Mouse (Mus musculus) embryonic facial prominence, embryonic 10.5 days (tissue): Measurements from ENCODE around the gene Ndufc1. TPM values are rescaled to one million over a fixed set of nuclear protein-coding genes. Genes with fewer than 3 reads are reported as not detected.
"Not testable (repeated sequence)": the region's sequence is repeated elsewhere in the genome, so short reads cannot be mapped to it uniquely, and the experiment has no call there.

ENCODE experiments used
- DNase-seq: peaks from one replicate; pipeline ENCODE4 v3.0.0-alpha.2; 2017; ENCODE audit warnings: low spot score
- H3K27ac ChIP-seq: fragments of 300-500 bp; sonication (generic); replicated peaks from 2 replicates; pipeline ENCODE4 v1.5.1; 2016; ENCODE audit warnings: mild to moderate bottlenecking
- H3K27me3 ChIP-seq: fragments of 300-500 bp; sonication (generic); replicated peaks from 2 replicates; pipeline ENCODE4 v1.6.1; 2016; ENCODE audit warnings: low read depth, mild to moderate bottlenecking; ENCODE audit not compliant: poor library complexity, severe bottlenecking
- H3K36me3 ChIP-seq: fragments of 300-500 bp; sonication (generic); replicated peaks from 2 replicates; pipeline ENCODE4 v1.6.1; 2016; ENCODE audit warnings: mild to moderate bottlenecking, moderate library complexity
- H3K4me1 ChIP-seq: fragments of 300-500 bp; sonication (generic); 2 replicates; pipeline ENCODE4 v1.6.1; 2016
- H3K4me3 ChIP-seq: fragments of 300-500 bp; sonication (generic); 2 replicates; pipeline ENCODE4 v1.5.1; 2016; ENCODE audit warnings: mild to moderate bottlenecking, moderate library complexity
- H3K9me3 ChIP-seq: fragments of 300-500 bp; sonication (generic); 2 replicates; pipeline ENCODE4 v1.6.1; 2016; ENCODE audit warnings: mild to moderate bottlenecking
- WGBS: fragments of 180-500 bp; shearing (Covaris S2); methylation state at CpG from one replicate; pipeline ENCODE4 v1.1.7; 2016; 5-methylcytosine and 5-hydroxymethylcytosine counted together
- polyA plus RNA-seq: library from polyadenylated mRNA; unstranded; fragments of >200 nt; fragmentation: Nextera tagmentation; extraction: Ambion mirVana; gene quantifications from 2 replicates; pipeline ENCODE4 v1.2.1, GENCODE M21; 2016

Ndufc1 gene
- polyA plus RNA-seq, 1 experiment from 2014 or later: 663 TPM

GRCm38 (mm10) chr3:51358181-51358580 lies 50.6 kb downstream of the Ndufc1 start:
- Histone ChIP-seq H3K4me1 (peaks cover 20% of the 10 kb centered on the region), H3K27me3 (0 out of 2 replicates have a peak, but pooled peaks cover 8% of the 10 kb centered on the region), H3K4me3 (peak overlapping the region; percentile 78), H3K27ac (no peak overlapping the region; the same call in 1 of the 2 replicates), H3K36me3 (no peaks in the 10 kb centered on the region), H3K9me3 (no peaks in the 10 kb centered on the region)
- under 1% methylated on average over 15 of the region's 15 CpGs for WGBS
- peak; percentile 87 for DNase-seq

DNA sequence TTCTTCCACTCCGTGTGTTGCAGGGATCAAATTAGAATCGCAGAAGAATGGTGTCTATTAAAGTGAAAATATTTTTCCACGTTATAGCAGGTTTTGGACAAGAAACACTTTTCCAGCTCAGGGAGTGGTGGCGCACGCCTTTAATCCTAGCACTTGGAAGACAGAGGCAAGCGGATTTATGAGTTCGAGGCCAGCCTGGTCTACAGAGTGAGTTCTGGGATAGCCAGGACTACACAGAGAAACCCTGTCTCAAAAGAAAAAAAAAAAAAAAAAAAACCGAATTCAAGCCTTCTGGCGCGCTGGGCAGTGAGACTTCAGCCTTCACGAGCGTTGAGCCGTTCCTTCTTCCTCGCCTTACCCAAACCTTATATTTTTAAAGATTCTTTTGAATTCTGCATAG lies 51.2 kb downstream of the Ndufc1 start:
- no peaks in the 10 kb centered on the region for H3K9me3 ChIP-seq
- no peak overlapping the region; the same call in 1 of the 2 replicates for H3K27ac ChIP-seq
- no peaks in the 10 kb centered on the region for H3K36me3 ChIP-seq
- H3K4me3 ChIP-seq: peak overlapping the region; percentile 78
- H3K27me3 ChIP-seq: 0 out of 2 replicates have a peak, but pooled peaks cover 4% of the 10 kb centered on the region
- WGBS: 6% methylated on average over 14 of the region's 14 CpGs
- DNase-seq: peak; percentile 67
- H3K4me1 ChIP-seq: peaks cover 20% of the 10 kb centered on the region

DNA sequence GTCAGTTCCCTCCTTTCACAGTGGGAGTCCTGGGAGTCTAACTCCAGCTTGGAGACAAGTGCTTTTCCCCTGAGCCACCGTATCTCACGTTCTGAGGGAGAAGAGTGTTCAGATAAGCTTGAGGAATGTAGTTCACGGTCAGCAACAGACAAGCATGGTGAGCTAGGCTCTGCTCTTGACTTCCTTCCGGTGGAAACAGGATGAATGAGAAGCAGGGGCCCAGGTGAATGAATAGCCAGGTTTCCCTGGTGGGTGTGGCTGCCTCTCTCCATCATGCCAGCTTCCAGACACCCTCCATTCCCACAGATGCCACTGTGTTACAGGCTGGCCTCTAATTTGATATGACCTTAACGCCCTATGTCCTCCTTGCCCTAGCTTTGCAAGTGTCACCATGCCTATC lies 51.7 kb downstream of the Ndufc1 start:
- Histone ChIP-seq H3K27ac (no peak overlapping the region), H3K27me3 (0 out of 2 replicates have a peak, but pooled peaks cover 4% of the 10 kb centered on the region), H3K4me1 (peaks cover 20% of the 10 kb centered on the region), H3K9me3 (no peaks in the 10 kb centered on the region), H3K36me3 (no peaks in the 10 kb centered on the region), H3K4me3 (peak overlapping the region; percentile 78; the same call in 1 of the 2 replicates)
- WGBS: 48% methylated on average over 5 of the region's 5 CpGs
- no peak for DNase-seq

DNA sequence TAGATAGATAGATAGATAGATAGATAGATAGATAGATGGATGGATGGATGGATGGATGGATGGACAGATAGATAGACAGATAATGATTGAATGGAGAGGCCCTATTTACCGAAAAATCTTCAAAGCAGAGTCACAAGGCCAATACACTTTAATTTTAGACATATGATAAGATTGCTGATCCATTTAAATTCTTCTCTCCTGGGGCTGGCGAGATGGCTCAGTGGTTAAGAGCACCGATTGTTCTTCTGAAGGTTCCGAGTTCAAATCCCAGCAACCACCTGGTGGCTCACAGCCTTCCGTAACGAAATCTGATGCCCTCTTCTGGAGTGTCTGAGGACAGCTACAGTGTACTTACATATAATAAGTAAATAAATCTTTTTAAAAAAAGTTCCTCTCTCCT lies 53.8 kb downstream of the Ndufc1 start:
- not testable (repeated sequence) for H3K4me3 ChIP-seq, H3K27ac ChIP-seq, DNase-seq, H3K36me3 ChIP-seq, H3K27me3 ChIP-seq, H3K9me3 ChIP-seq
- peaks cover 13% of the 10 kb centered on the region for H3K4me1 ChIP-seq
- 89% methylated on average over 6 of the region's 6 CpGs for WGBS

Other genes with a start within 250 kb of the Ndufc1 start
- gene Noct, start 184.5 kb downstream of the Ndufc1 start, polyA plus RNA-seq: 9.6 and 10.1 TPM in 2 replicates
- gene Elf2, start 68.3 kb downstream of the Ndufc1 start, polyA plus RNA-seq: 42.0 and 49.2 TPM in 2 replicates
- gene Mgarp, start 12.2 kb downstream of the Ndufc1 start, polyA plus RNA-seq: 8.0 and 8.7 TPM in 2 replicates
- gene Naa15, start 6.2 kb upstream of the Ndufc1 start, polyA plus RNA-seq: 68.2 and 69.9 TPM in 2 replicates
- 14.2 and 15.3 TPM in 2 replicates for gene Rab33b, start 74.9 kb upstream of the Ndufc1 start, polyA plus RNA-seq
- 4.2 and 5.1 TPM in 2 replicates for gene Setd7, start 151.9 kb upstream of the Ndufc1 start, polyA plus RNA-seq